Mouse (Mus musculus): Measurements from ENCODE around the gene Gpr37.

The Gpr37 gene

DNA sequence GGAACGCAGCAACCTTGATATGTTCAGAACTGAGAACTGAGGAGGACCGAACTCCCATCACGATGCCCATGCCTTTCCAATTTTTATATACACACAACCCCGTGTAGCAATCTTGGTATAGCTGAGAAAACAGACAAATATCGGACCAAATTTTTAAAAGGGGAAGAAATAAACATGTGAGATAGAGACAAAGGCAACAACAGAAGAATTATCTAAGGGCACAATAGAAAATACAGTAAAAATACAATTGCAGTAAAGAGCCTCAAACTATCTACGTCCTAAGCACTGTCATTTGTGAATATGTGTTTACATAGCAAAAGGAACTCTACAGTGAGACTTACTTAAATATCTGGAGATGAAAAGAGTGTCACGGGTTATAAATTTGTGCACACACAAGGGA lies at the start of gene Gpr37:
Gpr37 (minus strand) TSS at position 101 of the 400 bp plus-strand sequence.
- no peak for DNase-seq (ENCODE audit: low spot score)

- no peak for DNase-seq (ENCODE audit: low spot score)
Measured at GRCm38 (mm10) chr6:25736533-25736932, 46.0 kb upstream of the Gpr37 start.

GRCm38 (mm10) chr6:25726560-25726959 lies 36.0 kb upstream of the Gpr37 start:
- no peak for DNase-seq (ENCODE audit: low spot score)

DNA sequence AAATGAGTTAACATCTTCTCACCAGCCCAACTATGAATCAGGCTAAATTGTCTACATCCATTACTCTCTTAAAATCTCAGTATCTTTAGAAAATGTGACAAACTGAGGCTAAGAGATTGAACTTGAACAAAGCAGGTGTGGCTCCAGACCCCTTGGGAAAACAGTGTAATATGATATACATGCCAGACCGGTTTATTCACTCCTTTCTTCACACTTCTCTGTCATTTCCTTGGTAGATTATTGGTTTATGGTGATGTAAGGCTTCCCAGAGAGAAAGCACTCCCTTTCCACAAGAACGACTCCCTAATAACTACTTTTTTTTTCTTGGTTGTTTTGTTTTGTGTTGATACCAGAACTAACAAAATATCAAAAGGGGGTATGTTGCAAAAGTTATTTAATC lies 20.1 kb upstream of the Gpr37 start:
- DNase-seq (ENCODE audit: low spot score): no peak

DNA sequence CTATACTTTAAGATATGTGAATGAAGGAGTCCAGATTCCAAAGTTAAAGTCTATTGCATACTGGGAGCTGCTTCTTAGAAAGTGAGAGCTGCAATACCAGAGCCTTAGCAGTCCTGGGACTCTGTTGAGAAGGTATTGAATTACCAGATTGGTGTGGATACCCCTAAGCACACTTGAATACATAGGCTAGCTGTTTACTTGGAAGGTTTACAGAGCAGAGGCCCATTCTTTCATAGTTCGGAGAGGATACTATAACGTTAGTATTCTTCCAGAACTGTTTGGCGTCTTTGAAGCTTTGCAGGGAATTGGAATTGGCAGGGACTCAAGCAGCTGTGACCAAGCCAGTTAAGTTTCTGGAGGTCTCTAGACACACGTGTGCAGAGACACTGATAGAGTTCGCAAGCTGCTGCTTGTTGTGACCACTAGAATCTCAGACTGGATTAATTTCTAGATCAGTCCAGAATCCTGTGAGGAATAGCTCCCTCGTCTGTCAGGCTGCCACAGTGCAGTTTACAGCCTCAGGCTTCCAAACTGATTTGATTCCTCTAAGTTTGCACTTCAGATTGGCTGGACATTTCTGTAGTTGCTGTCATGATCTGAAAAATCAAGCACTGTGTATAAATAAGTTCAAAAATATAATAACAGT lies 18.8 kb upstream of the Gpr37 start:
- no peak for DNase-seq (ENCODE audit: low spot score)

DNA sequence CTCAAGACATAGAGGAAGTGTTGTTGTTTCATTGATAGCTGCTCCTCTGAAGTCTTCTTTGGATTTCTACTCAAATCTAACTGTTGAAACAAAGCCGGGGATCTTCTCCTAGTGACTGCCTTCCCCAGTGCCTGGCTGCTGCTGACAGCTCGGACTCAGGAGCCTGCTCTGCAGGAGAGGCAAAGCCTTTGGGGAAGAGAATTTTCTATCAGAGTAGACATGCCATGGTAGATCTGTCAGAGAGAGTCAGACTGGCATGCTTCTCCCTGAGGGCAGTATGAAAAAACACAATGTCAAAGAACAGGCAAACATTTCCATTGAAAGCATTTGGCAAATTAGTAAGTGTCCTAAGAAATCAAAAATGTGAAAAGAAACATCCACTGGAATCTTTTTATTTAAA lies 9.4 kb upstream of the Gpr37 start:
- DNase-seq (ENCODE audit: low spot score): no peak

DNA sequence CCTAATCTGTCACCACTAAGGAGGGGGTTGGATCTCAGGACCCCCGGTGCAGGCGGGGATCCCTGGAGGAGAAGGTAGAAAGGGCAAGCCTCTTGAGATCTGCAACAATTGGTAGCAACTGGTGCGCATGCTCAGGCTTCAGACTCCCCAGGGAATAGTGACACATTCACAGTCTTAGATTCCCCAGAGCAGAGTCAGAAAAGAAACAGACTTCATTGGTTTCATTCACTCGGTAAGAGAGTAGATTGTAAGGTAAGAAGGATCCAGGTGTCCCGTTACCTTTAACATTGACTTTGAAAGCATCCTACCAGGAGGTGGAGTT lies 284 bp downstream of the Gpr37 start:
- no peak for DNase-seq (ENCODE audit: low spot score)

DNA sequence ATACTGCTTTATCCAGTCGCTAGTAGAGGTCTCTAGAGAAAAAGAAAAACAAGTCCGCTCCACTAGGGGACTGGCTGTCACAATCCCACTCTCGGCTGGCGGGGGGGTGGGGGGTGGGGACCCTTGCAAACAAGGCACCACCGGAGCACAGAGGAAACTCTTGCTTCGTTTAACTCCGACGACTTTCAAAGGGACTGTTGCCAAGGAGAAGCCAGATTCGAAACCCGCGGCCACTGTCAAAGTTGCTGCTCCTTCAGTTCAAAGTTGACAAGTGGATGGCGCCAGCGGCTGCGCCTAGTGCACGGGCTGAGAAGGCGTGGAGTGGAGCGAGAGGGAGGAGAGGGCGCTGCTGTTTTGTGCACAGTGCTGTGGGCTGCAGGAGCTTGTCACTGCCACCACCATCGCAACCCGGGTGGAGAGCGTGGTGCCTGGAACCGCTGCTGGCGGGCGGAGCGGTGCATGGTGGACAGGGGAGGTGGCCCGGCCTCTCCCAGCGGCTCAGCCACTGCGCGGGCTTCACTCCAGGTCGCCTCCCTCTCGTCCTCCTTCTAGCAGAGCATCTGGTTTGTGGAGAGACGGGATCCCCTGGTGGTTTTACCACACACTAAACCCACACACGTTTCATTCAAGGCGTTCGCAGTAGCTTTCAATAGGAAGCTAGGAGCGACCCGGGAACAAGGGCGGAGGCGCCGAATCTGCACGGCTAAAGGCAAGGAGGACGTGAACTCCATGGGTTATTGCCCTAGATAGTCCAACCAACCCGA lies 827 bp downstream of the Gpr37 start:
- no peak for DNase-seq (ENCODE audit: low spot score)

GRCm38 (mm10) chr6:25688927-25689519 lies 1.5 kb downstream of the Gpr37 start:
- DNase-seq (ENCODE audit: low spot score): no peak

- DNase-seq (ENCODE audit: low spot score): no peak
Measured at GRCm38 (mm10) chr6:25686760-25687200, 3.7 kb downstream of the Gpr37 start.

- DNase-seq (ENCODE audit: low spot score): no peak
Measured at GRCm38 (mm10) chr6:25684391-25684790, 6.1 kb downstream of the Gpr37 start.

DNA sequence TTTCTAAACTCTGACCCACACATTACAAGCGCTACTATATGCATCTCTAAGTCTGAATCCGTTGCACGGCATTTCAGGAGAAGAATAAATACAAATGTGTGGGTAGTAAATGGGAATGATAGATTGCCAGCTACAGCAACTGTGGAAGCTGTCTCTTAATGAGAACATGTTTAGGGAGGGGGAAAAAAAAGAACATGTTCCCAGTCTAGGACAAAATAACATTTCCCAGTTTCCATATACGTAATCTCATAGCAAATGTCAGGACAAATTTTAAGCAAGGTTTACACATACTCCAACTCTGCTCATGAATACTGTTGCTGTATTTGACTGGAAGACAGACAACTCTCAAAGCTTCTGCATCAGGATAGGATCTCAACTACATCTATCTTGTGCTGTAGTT lies 15.4 kb downstream of the Gpr37 start:
- no peak for DNase-seq (ENCODE audit: low spot score)

GRCm38 (mm10) chr6:25673801-25674200 lies 16.7 kb downstream of the Gpr37 start:
- no peak for DNase-seq (ENCODE audit: low spot score)

- no peak for DNase-seq (ENCODE audit: low spot score)
Measured at GRCm38 (mm10) chr6:25670150-25670549, 20.4 kb downstream of the Gpr37 start.

DNA sequence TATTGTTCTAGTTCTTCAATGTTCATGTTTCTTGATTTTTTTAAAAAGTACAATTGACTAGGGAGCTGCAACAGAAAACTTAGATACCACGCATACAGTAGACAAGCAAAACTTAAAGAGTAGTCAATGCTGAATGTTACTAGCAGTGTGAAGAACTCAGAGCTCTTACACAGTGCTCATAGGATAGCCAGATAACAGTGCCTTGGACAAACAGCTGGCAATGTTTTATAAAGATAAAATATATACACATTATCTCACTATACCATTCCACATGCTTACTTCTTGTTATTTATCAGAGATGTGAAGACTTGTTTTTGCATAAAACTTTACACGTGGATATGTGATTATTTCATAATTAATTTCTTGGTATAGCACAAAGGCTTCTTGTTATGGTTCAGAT lies 26.6 kb downstream of the Gpr37 start:
- no peak for DNase-seq (ENCODE audit: low spot score)

- DNase-seq (ENCODE audit: low spot score): no peak
Measured at GRCm38 (mm10) chr6:25659924-25660675, 30.4 kb downstream of the Gpr37 start.

All from spleen, adult 12 weeks (tissue).